Mouse (Mus musculus) left cerebral cortex, adult 6 months (tissue): ENCODE measurements around the gene Actn1. TPM values are rescaled to one million over a fixed set of nuclear protein-coding genes. Genes with fewer than 3 reads are reported as not detected.

Experiments
- long read RNA-seq, 2 experiments: library from polyadenylated mRNA; unstranded; transcript quantifications; one replicate each; pipeline ENCODE4 v2.0.0; 2019 to 2020
- polyA plus RNA-seq: library from polyadenylated mRNA; unstranded; fragments of <200 nt; fragmentation: Nextera tagmentation; gene quantifications from 2 replicates; pipeline ENCODE4 v1.2.3, GENCODE M21; 2021

The Actn1 gene
- polyA plus RNA-seq = 3.2 and 10.4 TPM in 2 replicates
- long read RNA-seq, experiment 1, partial matches to known transcripts = 0 of 7 reads
- long read RNA-seq, experiment 1, other reads (novel, unspliced or antisense) = 7 of 7 reads
- long read RNA-seq, experiment 2, partial matches to known transcripts = 0 of 1 reads
- long read RNA-seq, experiment 2, other reads (novel, unspliced or antisense) = 1 of 1 reads

DNA sequence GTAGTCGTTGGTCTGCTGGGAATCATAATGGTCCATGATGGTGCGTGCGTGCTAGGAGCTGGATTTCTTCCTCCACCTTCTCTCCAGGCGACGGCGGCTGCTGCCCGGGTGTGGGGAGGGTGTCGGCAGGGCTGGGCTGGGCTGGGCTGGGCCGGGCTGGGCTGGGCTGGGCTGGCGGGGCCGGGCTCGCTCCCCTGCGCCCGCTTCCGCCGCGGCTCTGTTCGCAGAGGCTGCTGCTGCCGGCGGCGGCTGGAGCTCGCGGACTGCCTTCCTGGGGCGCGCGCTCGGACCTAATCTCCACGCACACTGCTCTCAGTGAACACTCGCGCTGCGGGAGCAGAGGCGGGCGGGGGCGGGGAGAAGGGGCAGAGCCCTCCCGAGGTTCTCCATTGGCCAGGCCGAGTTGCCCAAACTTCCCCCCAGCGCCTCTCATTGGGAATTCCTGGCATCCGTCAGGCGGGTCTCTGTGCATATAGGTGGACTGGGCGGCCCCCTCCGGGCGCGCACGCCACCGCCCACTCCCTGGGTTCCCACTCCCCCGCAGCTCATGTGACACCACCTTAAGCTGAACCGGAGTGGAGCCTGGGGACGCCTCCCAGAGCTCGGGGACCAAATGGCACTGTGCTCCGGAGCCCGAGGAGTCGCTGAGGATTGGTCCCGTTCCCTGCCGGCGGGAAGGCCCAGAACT is at the start of gene Actn1:
Gene Actn1 (minus strand): TSS at position 316 of the 688 bp plus-strand sequence.

Other genes starting within 250 kb of the Actn1 start
- gene Zfp36l1, start 147.4 kb downstream of the Actn1 start, polyA plus RNA-seq = 7.3 and 15.6 TPM in 2 replicates
- gene Dcaf5, start 176.2 kb upstream of the Actn1 start, polyA plus RNA-seq = 12.9 and 15.9 TPM in 2 replicates
- gene Exd2, start 202.7 kb upstream of the Actn1 start, polyA plus RNA-seq = 45.3 and 48.4 TPM in 2 replicates